Mouse (Mus musculus) liver, embryonic 12.5 days (tissue): Measurements from ENCODE around the gene Ugt1a5. TPM values are rescaled to one million over a fixed set of nuclear protein-coding genes. Genes with fewer than 3 reads are reported as not detected.

Experiments
- ATAC-seq: fragments of 200-750 bp; cut with Nextera tagmentation; 2 replicates; pipeline ENCODE4 v1.8.0; 2017; ENCODE audit warnings: moderate number of reproducible peaks, mild to moderate bottlenecking, moderate library complexity
- H3K27ac ChIP-seq: fragments of 300-500 bp; sonication (generic); 2 replicates; pipeline ENCODE4 v1.5.1; 2016; ENCODE audit warnings: mild to moderate bottlenecking
- H3K27me3 ChIP-seq: fragments of 300-500 bp; sonication (generic); replicated peaks from 2 replicates; pipeline ENCODE4 v1.6.1; 2016; ENCODE audit warnings: mild to moderate bottlenecking, moderate library complexity
- H3K36me3 ChIP-seq: fragments of 300-500 bp; sonication (generic); 2 replicates; pipeline ENCODE4 v1.6.1; 2016; ENCODE audit warnings: mild to moderate bottlenecking, moderate library complexity
- H3K4me1 ChIP-seq: fragments of 300-500 bp; sonication (generic); 2 replicates; pipeline ENCODE4 v1.6.1; 2016
- H3K4me2 ChIP-seq: fragments of 300-500 bp; sonication (generic); 2 replicates; pipeline ENCODE4 v1.6.1; 2016; ENCODE audit warnings: mild to moderate bottlenecking, moderate library complexity
- H3K4me3 ChIP-seq: fragments of 300-500 bp; sonication (generic); 2 replicates; pipeline ENCODE4 v1.5.1; 2016; ENCODE audit warnings: mild to moderate bottlenecking, moderate library complexity
- H3K9ac ChIP-seq: fragments of 300-500 bp; sonication (generic); 2 replicates; pipeline ENCODE4 v1.6.1; 2016; ENCODE audit warnings: mild to moderate bottlenecking, moderate library complexity
- H3K9me3 ChIP-seq: fragments of 300-500 bp; sonication (generic); replicated peaks from 2 replicates; pipeline ENCODE4 v1.6.1; 2016; ENCODE audit warnings: mild to moderate bottlenecking, moderate library complexity
- WGBS: fragments of 180-500 bp; shearing (Covaris S2); methylation state at CpG from one replicate; pipeline ENCODE4 v1.1.7; 2016; ENCODE audit not compliant: insufficient replicate concordance; 5-methylcytosine and 5-hydroxymethylcytosine counted together
- polyA plus RNA-seq: library from polyadenylated mRNA; unstranded; fragments of >200 nt; fragmentation: Nextera tagmentation; extraction: Ambion mirVana; gene quantifications from 2 replicates; pipeline ENCODE4 v1.2.1, GENCODE M21; 2016

The Ugt1a5 gene
- polyA plus RNA-seq, 1 experiment from 2014 or later, result not detected

GRCm38 (mm10) chr1:88205294-88205922 lies 39.6 kb downstream of the Ugt1a5 start, which contains the start of gene Dnajb3:
TSS of gene Dnajb3 (minus strand) at chr1:88205782.
- ATAC-seq, result peak; percentile 89
- H3K9ac ChIP-seq, result peak within 1 kb of the TSS; percentile 82
- 0 out of 2 replicates have a peak, but pooled peaks cover 2% of the 10 kb centered on the region for H3K27me3 ChIP-seq
- no peaks in the 10 kb centered on the region for H3K9me3 ChIP-seq
- WGBS, result 5% methylated on average over 62 of the region's 62 CpGs
- H3K36me3 ChIP-seq, result no peaks in the 10 kb centered on the region
- H3K4me3 ChIP-seq, result peak within 1 kb of the TSS; percentile 66
- H3K4me2 ChIP-seq, result peak within 1 kb of the TSS; percentile 87
- H3K4me1 ChIP-seq, result peaks cover 42% of the 10 kb centered on the region
- H3K27ac ChIP-seq, result peak within 1 kb of the TSS; percentile 94

DNA sequence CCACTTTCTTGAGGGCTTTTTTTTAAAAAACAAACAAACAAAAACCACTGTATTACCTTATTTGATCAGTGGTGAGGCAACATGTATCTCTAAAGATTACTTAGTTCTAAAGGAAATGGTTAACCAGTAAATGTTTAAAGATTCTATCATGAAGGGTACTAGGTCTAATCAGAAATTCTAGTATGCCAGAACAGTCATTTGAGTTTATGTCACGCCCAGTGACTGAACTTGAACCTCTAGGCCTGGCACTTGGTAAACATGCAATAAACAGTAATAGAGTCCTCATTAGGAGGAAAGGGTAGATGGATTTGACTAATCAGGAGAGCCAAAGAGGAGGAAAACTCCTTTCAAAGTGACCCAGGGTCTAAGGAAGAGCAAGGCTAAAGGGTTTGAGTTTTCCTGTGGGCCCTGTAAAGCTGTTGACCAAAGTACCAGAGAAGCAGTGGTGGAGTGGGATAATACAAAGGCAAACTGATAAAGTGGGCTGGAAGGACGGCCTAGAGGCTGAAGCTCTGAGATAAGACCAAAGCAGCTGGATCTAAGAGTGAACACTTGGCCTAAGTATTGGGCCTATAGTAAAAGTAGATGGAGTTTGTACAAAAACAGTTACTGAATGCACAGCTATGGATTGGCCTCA lies 41.1 kb downstream of the Ugt1a5 start:
- Histone ChIP-seq H3K27me3 (no peaks in the 10 kb centered on the region), H3K27ac (peak overlapping the region; percentile 94), H3K9me3 (peaks cover 3% of the 10 kb centered on the region), H3K9ac (peak overlapping the region; percentile 39; the same call in 1 of the 2 replicates), H3K4me3 (no peak overlapping the region), H3K4me2 (peak overlapping the region; percentile 49), H3K4me1 (peaks cover 42% of the 10 kb centered on the region), H3K36me3 (no peaks in the 10 kb centered on the region)
- peak; percentile 91 for ATAC-seq
- WGBS, result 22% methylated on average over 2 of the region's 2 CpGs

DNA sequence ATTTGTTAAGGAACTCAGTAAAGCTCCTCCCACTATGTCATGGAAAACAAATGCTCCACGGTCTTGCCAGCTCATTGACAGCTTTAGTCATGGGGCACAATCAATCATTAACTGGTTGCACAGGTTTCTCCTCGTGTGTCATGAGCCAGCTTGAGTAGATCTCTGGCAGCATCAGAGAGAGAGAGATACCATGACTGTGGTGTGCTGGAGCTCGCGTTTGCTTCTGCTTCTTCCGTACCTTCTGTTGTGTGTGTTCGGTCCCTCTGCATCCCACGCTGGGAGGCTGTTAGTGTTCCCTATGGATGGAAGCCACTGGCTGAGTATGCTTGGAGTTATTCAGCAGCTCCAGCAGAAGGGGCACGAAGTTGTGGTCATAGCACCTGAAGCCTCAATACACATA lies 46.0 kb downstream of the Ugt1a5 start, which contains the start of gene Ugt1a1:
Gene Ugt1a1 (plus strand): TSS at position 148 of the 400 bp plus-strand sequence.
- no peak within 1 kb of the TSS for H3K4me3 ChIP-seq
- 54% methylated on average over 8 of the region's 8 CpGs for WGBS
- H3K9ac ChIP-seq, result no peak within 1 kb of the TSS
- ATAC-seq, result no peak
- peaks cover 18% of the 10 kb centered on the region for H3K4me1 ChIP-seq
- no peaks in the 10 kb centered on the region for H3K36me3 ChIP-seq
- no peaks in the 10 kb centered on the region for H3K27me3 ChIP-seq
- H3K27ac ChIP-seq, result no peak within 1 kb of the TSS
- peaks cover 46% of the 10 kb centered on the region for H3K9me3 ChIP-seq
- no peak within 1 kb of the TSS for H3K4me2 ChIP-seq

DNA sequence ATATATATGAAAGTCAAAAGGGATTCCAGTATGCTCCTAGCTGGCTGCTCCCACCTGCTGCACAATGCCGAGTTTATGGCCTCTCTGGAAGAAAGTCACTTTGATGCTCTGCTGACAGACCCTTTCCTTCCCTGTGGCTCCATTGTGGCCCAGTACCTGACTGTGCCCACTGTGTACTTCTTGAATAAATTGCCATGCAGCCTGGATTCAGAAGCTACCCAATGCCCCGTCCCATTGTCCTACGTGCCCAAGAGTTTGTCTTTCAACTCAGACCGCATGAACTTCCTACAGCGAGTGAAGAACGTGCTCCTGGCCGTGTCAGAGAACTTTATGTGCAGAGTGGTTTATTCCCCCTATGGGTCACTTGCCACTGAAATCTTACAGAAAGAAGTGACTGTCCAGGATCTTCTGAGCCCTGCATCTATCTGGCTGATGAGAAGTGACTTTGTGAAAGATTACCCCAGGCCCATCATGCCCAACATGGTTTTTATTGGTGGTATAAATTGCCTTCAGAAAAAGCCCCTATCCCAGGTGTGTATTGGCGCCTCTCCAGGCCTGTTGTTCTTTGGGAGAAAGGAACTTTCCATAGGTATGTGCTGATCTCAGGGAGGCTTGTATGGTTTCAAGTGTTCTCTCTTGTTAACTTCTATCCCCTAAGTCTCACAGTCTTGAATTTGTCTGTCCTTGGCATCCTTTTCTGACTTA lies 46.7 kb downstream of the Ugt1a5 start:
- no peak for ATAC-seq
- WGBS, result 51% methylated on average over 8 of the region's 8 CpGs
- Histone ChIP-seq H3K27me3 (no peaks in the 10 kb centered on the region), H3K36me3 (no peaks in the 10 kb centered on the region), H3K4me1 (peaks cover 11% of the 10 kb centered on the region), H3K27ac (no peak overlapping the region), H3K4me3 (no peak overlapping the region), H3K9me3 (peaks cover 53% of the 10 kb centered on the region), H3K9ac (no peak overlapping the region), H3K4me2 (no peak overlapping the region)

DNA sequence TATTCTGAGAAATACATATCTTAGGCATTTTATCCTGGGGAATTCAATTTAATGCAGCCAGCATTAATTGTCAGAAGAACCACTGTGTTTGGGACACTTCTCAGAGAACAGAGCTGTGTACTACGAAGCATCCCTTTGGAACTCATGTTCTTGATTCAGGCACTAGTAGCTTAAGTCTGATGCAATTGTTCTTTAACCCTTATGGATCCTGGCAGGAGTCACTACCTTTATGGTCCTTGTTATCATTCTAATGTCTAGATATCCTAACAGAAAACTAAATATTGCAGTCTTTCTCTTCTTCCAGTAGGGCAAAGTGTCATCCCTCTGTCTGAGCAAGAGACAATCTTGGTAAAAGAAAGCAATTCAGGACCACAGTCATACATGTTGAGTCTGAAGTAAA lies 47.2 kb downstream of the Ugt1a5 start:
- Histone ChIP-seq H3K9me3 (peaks cover 55% of the 10 kb centered on the region), H3K4me3 (no peak overlapping the region), H3K9ac (no peak overlapping the region), H3K36me3 (no peaks in the 10 kb centered on the region), H3K4me1 (peaks cover 6% of the 10 kb centered on the region; the same call in 1 of the 2 replicates), H3K4me2 (no peak overlapping the region), H3K27ac (no peak overlapping the region), H3K27me3 (no peaks in the 10 kb centered on the region)
- no peak for ATAC-seq
- WGBS, result 56% methylated on average over 1 of the region's 1 CpGs

GRCm38 (mm10) chr1:88213766-88214461 lies 48.1 kb downstream of the Ugt1a5 start:
- no peaks in the 10 kb centered on the region for H3K4me1 ChIP-seq
- H3K27ac ChIP-seq, result no peak overlapping the region
- 65% methylated on average over 2 of the region's 2 CpGs for WGBS
- no peaks in the 10 kb centered on the region for H3K36me3 ChIP-seq
- H3K9ac ChIP-seq, result no peak overlapping the region
- H3K4me2 ChIP-seq, result no peak overlapping the region
- peak; percentile 9; the same call in 1 of the 2 replicates for ATAC-seq
- H3K9me3 ChIP-seq, result peaks cover 55% of the 10 kb centered on the region
- H3K4me3 ChIP-seq, result no peak overlapping the region
- H3K27me3 ChIP-seq, result no peaks in the 10 kb centered on the region

- H3K4me2 ChIP-seq, result no peak overlapping the region
- H3K36me3 ChIP-seq, result no peaks in the 10 kb centered on the region
- no peak overlapping the region for H3K4me3 ChIP-seq
- H3K27me3 ChIP-seq, result no peaks in the 10 kb centered on the region
- H3K27ac ChIP-seq, result no peak overlapping the region
- no peak for ATAC-seq
- peaks cover 55% of the 10 kb centered on the region for H3K9me3 ChIP-seq
- WGBS, result 62% methylated on average over 2 of the region's 2 CpGs
- no peaks in the 10 kb centered on the region for H3K4me1 ChIP-seq
- H3K9ac ChIP-seq, result no peak overlapping the region
These were observed 48.7 kb downstream of the Ugt1a5 start for GRCm38 (mm10) chr1:88214462-88214952.

GRCm38 (mm10) chr1:88215466-88216380 lies 49.9 kb downstream of the Ugt1a5 start:
- Histone ChIP-seq H3K27ac (no peak overlapping the region), H3K4me2 (no peak overlapping the region), H3K4me3 (no peak overlapping the region), H3K36me3 (no peaks in the 10 kb centered on the region), H3K9ac (no peak overlapping the region), H3K27me3 (no peaks in the 10 kb centered on the region), H3K4me1 (no peaks in the 10 kb centered on the region), H3K9me3 (peaks cover 55% of the 10 kb centered on the region)
- no peak for ATAC-seq
- 57% methylated on average over 10 of the region's 10 CpGs for WGBS

DNA sequence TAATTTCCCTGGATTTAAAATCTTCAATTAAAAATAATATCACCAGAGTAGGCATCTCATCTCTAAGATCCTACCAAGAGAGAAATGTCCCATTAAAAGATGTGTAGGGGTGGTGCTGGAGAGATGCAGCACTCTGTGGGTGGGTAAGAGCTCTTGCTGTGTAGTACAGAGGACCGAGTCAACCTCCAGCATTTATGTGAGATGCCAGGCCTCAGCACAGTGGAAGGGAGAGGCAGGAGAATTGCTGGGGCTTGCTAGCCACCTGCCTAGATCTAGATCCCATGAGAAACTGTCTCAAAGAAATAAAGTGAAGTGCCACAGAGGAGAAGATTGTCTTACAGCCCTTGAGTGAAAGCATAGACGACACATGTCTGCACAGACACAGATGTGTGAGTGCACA lies 50.7 kb downstream of the Ugt1a5 start:
- no peaks in the 10 kb centered on the region for H3K4me1 ChIP-seq
- H3K9ac ChIP-seq, result no peak overlapping the region
- WGBS, result 45% methylated on average over 2 of the region's 2 CpGs
- H3K9me3 ChIP-seq, result peaks cover 55% of the 10 kb centered on the region
- H3K4me3 ChIP-seq, result no peak overlapping the region
- H3K36me3 ChIP-seq, result no peaks in the 10 kb centered on the region
- no peak overlapping the region for H3K4me2 ChIP-seq
- ATAC-seq, result no peak
- no peaks in the 10 kb centered on the region for H3K27me3 ChIP-seq
- no peak overlapping the region for H3K27ac ChIP-seq

DNA sequence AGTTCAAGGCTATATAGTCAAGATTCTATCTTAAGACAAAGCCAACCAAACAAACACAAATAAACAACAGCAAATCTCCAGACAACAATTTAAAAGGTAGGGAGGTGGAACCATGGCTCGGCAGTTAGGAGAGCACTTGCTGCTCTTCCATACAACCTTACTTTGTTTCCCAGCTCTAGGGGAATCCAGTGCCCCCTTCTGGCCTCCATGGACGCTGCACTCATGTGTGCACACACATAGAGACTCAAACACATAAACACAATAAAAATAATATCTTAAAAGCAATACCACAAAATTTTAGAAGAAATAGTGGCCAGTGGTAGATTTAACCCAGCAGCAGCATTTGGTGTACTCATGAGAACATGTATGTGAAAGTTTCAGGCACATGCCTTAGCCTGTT lies 51.3 kb downstream of the Ugt1a5 start:
- no peaks in the 10 kb centered on the region for H3K4me1 ChIP-seq
- no peak overlapping the region for H3K4me3 ChIP-seq
- ATAC-seq, result no peak
- no peaks in the 10 kb centered on the region for H3K36me3 ChIP-seq
- H3K27ac ChIP-seq, result no peak overlapping the region
- 47% methylated on average over 2 of the region's 2 CpGs for WGBS
- peaks cover 50% of the 10 kb centered on the region for H3K9me3 ChIP-seq
- no peaks in the 10 kb centered on the region for H3K27me3 ChIP-seq
- H3K9ac ChIP-seq, result no peak overlapping the region
- no peak overlapping the region for H3K4me2 ChIP-seq

DNA sequence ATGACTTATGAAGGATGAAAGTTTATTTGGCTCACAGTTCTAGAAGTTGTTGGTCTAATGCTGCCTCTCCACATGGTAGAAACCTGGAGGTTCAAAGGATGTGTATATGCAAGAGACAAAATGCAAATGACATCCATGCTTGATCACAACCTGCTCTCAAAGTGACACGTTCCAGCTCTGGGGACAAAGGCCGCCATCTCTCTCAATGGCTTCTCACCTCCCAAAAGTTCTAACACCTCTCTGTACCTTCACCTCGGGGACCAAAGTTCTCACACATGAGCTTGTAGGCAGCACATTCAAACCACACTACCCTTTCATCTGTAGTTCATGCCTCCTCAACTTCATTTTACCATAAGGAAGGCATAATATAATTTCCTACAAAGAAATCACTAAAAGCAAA lies 51.8 kb downstream of the Ugt1a5 start:
- 28% methylated on average over 3 of the region's 3 CpGs for WGBS
- Histone ChIP-seq H3K4me3 (no peak overlapping the region), H3K27ac (no peak overlapping the region), H3K9me3 (peaks cover 46% of the 10 kb centered on the region), H3K9ac (no peak overlapping the region), H3K4me1 (no peaks in the 10 kb centered on the region), H3K36me3 (no peaks in the 10 kb centered on the region), H3K27me3 (no peaks in the 10 kb centered on the region), H3K4me2 (no peak overlapping the region)
- ATAC-seq, result no peak
